Mouse (Mus musculus) olfactory bulb, adult 2 months (tissue): Measurements from ENCODE around the gene Lrrc23.

Experiments
- CTCF ChIP-seq: fragments of 200-500 bp; IDR thresholded peaks from 2 replicates; pipeline ENCODE4 v1.5.1; 2012; ENCODE audit warnings: low read depth, mild to moderate bottlenecking, low read length, moderate library complexity; ENCODE audit not compliant: insufficient read depth
- POLR2A ChIP-seq: fragments of 200-500 bp; IDR thresholded peaks from 2 replicates; pipeline ENCODE4 v1.6.1; 2012; ENCODE audit warnings: mild to moderate bottlenecking, low read depth, low read length, moderate library complexity; ENCODE audit not compliant: insufficient read depth

GRCm38 (mm10) chr6:124756652-124757350 is 22.7 kb downstream of the Lrrc23 start:
- TF ChIP-seq CTCF (no peak), POLR2A (peak; percentile 37; the same call in 1 of the 2 replicates)
